Mouse (Mus musculus): ENCODE measurements at regions not wholly inside any gene's neighbourhood (a gene's known extent, or its start where the extent isn't known, plus 50 kb on each side); places are given as distances from the start of the nearest gene placed in this dataset.

DNA sequence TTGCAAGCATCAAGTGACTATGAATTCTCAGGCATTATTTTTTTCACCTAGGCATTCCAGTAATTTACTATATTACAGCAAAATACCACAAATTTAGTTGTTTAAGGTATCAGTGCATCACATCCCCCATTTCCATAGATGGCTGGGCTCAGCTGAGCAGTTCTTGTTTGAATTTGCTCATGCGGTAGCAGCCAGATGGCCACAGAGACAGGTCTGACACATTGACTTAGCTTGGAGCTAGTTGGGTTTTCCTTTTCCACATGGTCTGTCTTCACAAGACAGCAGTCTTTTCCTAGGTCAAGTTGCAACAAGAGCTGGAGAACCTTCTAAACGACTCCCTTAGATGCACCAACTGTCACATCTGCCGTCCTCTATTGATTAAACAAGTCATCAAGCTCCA lies 232.9 kb upstream of the Clnk start:
- Histone ChIP-seq H3K9me3 (ENCODE audit: control insufficient read depth, low read depth, low read length) (no peaks in the 10 kb centered on the region), H3K36me3 (ENCODE audit: control insufficient read depth, insufficient read depth, low read length) (no peaks in the 10 kb centered on the region), H3K27ac (ENCODE audit: low read length) (no peak overlapping the region), H3K9ac (replicated peaks; ENCODE audit: low read depth, low read length) (no peak overlapping the region), H3K4me3 (ENCODE audit: low read depth, low read length) (no peak overlapping the region), H3K4me2 (replicated peaks; ENCODE audit: low read depth, low read length) (no peak overlapping the region), H3K4me1 (ENCODE audit: control insufficient read depth, insufficient read depth, low read length) (no peaks in the 10 kb centered on the region), H3K27me3 (ENCODE audit: control insufficient read depth, insufficient read depth, low read length) (no peaks in the 10 kb centered on the region)
- WGBS, result 81% methylated on average over 3 of the region's 3 CpGs
- ATAC-seq (ENCODE audit: insufficient number of reproducible peaks, insufficient read depth, low FRiP score, low read depth), result no peak

DNA sequence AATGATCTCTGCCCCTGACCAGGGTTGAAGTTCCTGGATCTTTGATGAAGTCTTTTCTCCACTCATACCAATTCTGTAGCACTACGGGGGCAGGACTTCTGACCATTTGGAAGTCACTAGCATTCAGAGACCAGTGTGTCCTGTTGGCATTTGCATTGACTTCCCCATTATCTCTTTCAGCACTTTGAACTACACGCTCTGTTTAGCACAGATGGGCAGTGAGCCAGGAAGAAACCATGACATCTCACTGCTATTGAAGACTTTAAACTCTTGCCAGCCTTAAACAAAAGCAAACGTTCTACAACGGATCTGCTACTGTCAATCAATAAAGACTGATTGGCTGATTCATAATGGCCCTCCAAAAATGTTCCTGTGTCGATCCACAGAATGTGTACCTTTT lies 222.5 kb upstream of the Clnk start:
- no peaks in the 10 kb centered on the region for H3K36me3 ChIP-seq (ENCODE audit: control insufficient read depth, insufficient read depth, low read length)
- H3K27me3 ChIP-seq (ENCODE audit: control insufficient read depth, insufficient read depth, low read length), result no peaks in the 10 kb centered on the region
- H3K4me1 ChIP-seq (ENCODE audit: control insufficient read depth, insufficient read depth, low read length), result no peaks in the 10 kb centered on the region
- H3K9me3 ChIP-seq (ENCODE audit: control insufficient read depth, low read depth, low read length), result no peaks in the 10 kb centered on the region
- no peak overlapping the region for H3K27ac ChIP-seq (ENCODE audit: low read length)
- 47% methylated on average over 5 of the region's 5 CpGs for WGBS
- H3K9ac ChIP-seq (replicated peaks; ENCODE audit: low read depth, low read length), result no peak overlapping the region
- H3K4me3 ChIP-seq (ENCODE audit: low read depth, low read length), result no peak overlapping the region
- H3K4me2 ChIP-seq (replicated peaks; ENCODE audit: low read depth, low read length), result no peak overlapping the region
- ATAC-seq (ENCODE audit: insufficient number of reproducible peaks, insufficient read depth, low FRiP score, low read depth), result no peak

DNA sequence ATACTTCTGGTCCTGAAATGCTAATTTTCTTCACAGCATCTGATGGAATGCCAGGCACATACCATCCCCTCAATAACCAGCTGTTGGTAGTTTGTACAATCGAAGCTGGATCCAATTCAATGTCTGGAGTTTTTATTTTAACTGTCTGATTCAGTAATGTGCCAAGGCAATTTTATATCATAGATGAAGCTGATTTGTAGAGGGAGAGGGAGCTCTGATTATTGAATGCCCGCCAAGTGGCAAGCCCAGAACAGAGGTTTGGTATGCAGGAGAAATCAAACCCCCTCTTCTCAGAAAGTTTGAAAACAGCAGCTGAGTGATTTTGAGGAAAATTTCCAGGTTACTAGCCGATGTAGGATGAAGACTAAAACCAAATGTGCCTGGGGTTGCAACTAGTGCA lies 218.3 kb upstream of the Clnk start:
- H3K36me3 ChIP-seq (ENCODE audit: control insufficient read depth, insufficient read depth, low read length), result no peaks in the 10 kb centered on the region
- H3K4me2 ChIP-seq (replicated peaks; ENCODE audit: low read depth, low read length), result no peak overlapping the region
- H3K4me1 ChIP-seq (ENCODE audit: control insufficient read depth, insufficient read depth, low read length), result no peaks in the 10 kb centered on the region
- H3K27me3 ChIP-seq (ENCODE audit: control insufficient read depth, insufficient read depth, low read length), result no peaks in the 10 kb centered on the region
- no peak overlapping the region for H3K27ac ChIP-seq (ENCODE audit: low read length)
- WGBS, result 76% methylated on average over 3 of the region's 3 CpGs
- no peak overlapping the region for H3K4me3 ChIP-seq (ENCODE audit: low read depth, low read length)
- H3K9me3 ChIP-seq (ENCODE audit: control insufficient read depth, low read depth, low read length), result no peaks in the 10 kb centered on the region
- H3K9ac ChIP-seq (replicated peaks; ENCODE audit: low read depth, low read length), result no peak overlapping the region
- no peak for ATAC-seq (ENCODE audit: insufficient number of reproducible peaks, insufficient read depth, low FRiP score, low read depth)

DNA sequence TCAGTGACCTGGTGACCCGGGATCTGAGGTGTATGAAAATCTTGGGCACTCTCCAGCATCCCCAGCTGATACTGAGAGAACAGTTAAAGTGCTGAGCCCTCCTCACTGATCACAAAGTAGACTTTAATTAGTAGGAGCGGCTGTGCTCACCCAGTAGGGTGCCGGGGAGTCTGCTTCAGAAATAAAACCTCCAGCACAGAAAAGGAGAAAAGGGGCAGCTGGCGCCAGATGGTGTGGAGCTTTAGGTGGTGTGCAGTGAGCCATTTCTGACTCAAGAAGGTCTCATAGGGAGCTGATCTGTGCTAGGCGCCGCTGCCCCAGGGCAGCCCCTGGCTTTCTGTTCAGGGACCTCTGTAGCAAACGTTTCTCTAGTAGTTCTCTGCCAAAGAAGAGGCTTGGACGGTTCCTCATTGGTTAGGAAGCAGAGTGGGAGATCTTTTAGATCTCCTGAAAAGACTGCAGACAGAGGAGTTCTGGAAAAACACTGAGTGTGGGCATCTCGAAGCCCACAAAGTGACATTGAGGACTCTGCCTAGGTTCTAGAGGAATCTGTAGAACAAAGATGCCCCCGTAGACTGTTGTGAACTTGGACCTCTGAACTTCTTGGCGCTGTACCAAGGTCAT lies 200.1 kb upstream of the Clnk start:
- H3K27me3 ChIP-seq (ENCODE audit: control insufficient read depth, insufficient read depth, low read length), result no peaks in the 10 kb centered on the region
- H3K4me1 ChIP-seq (ENCODE audit: control insufficient read depth, insufficient read depth, low read length), result no peaks in the 10 kb centered on the region
- WGBS, result 73% methylated on average over 11 of the region's 11 CpGs
- H3K4me2 ChIP-seq (replicated peaks; ENCODE audit: low read depth, low read length), result no peak overlapping the region
- no peak overlapping the region for H3K27ac ChIP-seq (ENCODE audit: low read length)
- no peak overlapping the region for H3K4me3 ChIP-seq (ENCODE audit: low read depth, low read length)
- no peak overlapping the region for H3K9ac ChIP-seq (replicated peaks; ENCODE audit: low read depth, low read length)
- H3K36me3 ChIP-seq (ENCODE audit: control insufficient read depth, insufficient read depth, low read length), result no peaks in the 10 kb centered on the region
- no peak for ATAC-seq (ENCODE audit: insufficient number of reproducible peaks, insufficient read depth, low FRiP score, low read depth)
- no peaks in the 10 kb centered on the region for H3K9me3 ChIP-seq (ENCODE audit: control insufficient read depth, low read depth, low read length)

DNA sequence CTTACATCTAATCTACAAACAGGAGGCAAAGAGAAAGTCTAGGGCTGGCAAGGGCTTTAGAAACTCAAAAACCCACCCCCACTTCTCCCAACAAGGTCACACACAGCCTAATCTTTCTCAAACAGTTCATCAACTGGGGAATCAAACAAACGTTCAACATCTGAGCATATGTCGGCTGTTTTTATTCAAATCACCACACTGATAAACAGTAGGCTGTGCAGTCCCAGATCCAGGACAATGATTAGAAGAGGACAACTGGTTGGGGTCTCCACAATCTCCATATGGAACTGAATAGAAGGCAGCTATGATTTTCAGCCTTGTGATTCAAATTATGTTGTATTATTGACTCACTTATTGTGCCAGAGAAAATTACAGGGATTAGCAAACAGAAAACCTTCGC lies 193.1 kb upstream of the Clnk start:
- Histone ChIP-seq H3K36me3 (ENCODE audit: control insufficient read depth, insufficient read depth, low read length) (no peaks in the 10 kb centered on the region), H3K27me3 (ENCODE audit: control insufficient read depth, insufficient read depth, low read length) (no peaks in the 10 kb centered on the region), H3K9me3 (ENCODE audit: control insufficient read depth, low read depth, low read length) (no peaks in the 10 kb centered on the region), H3K4me1 (ENCODE audit: control insufficient read depth, insufficient read depth, low read length) (no peaks in the 10 kb centered on the region), H3K4me2 (replicated peaks; ENCODE audit: low read depth, low read length) (no peak overlapping the region), H3K27ac (ENCODE audit: low read length) (no peak overlapping the region), H3K9ac (replicated peaks; ENCODE audit: low read depth, low read length) (no peak overlapping the region), H3K4me3 (ENCODE audit: low read depth, low read length) (no peak overlapping the region)
- WGBS, result 47% methylated on average over 3 of the region's 3 CpGs
- no peak for ATAC-seq (ENCODE audit: insufficient number of reproducible peaks, insufficient read depth, low FRiP score, low read depth)

DNA sequence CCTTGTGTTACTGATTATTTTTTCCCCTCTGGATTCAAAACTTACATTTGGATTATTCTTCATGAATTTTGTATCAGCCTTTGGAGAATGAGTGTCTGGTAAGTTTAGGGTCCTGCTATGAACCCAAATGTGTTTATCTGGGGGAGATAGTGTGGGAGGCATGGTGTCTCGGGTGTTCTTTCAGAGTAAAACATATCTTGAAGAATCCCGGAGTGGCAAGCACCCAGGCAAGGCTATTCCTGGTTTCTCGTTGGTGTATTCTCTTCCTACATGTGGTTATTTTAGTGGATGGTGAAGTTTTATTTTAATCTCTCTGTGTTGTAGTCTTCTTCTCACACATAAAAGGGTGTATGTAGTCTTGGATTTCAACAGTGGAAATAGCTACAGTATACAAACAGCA lies 186.4 kb upstream of the Clnk start:
- ATAC-seq (ENCODE audit: insufficient number of reproducible peaks, insufficient read depth, low FRiP score, low read depth), result no peak
- H3K9me3 ChIP-seq (ENCODE audit: control insufficient read depth, low read depth, low read length), result no peaks in the 10 kb centered on the region
- no peak overlapping the region for H3K9ac ChIP-seq (replicated peaks; ENCODE audit: low read depth, low read length)
- H3K36me3 ChIP-seq (ENCODE audit: control insufficient read depth, insufficient read depth, low read length), result no peaks in the 10 kb centered on the region
- no peaks in the 10 kb centered on the region for H3K27me3 ChIP-seq (ENCODE audit: control insufficient read depth, insufficient read depth, low read length)
- H3K4me3 ChIP-seq (ENCODE audit: low read depth, low read length), result no peak overlapping the region
- no peak overlapping the region for H3K4me2 ChIP-seq (replicated peaks; ENCODE audit: low read depth, low read length)
- WGBS, result 84% methylated on average over 3 of the region's 3 CpGs
- H3K4me1 ChIP-seq (ENCODE audit: control insufficient read depth, insufficient read depth, low read length), result no peaks in the 10 kb centered on the region
- H3K27ac ChIP-seq (ENCODE audit: low read length), result no peak overlapping the region

DNA sequence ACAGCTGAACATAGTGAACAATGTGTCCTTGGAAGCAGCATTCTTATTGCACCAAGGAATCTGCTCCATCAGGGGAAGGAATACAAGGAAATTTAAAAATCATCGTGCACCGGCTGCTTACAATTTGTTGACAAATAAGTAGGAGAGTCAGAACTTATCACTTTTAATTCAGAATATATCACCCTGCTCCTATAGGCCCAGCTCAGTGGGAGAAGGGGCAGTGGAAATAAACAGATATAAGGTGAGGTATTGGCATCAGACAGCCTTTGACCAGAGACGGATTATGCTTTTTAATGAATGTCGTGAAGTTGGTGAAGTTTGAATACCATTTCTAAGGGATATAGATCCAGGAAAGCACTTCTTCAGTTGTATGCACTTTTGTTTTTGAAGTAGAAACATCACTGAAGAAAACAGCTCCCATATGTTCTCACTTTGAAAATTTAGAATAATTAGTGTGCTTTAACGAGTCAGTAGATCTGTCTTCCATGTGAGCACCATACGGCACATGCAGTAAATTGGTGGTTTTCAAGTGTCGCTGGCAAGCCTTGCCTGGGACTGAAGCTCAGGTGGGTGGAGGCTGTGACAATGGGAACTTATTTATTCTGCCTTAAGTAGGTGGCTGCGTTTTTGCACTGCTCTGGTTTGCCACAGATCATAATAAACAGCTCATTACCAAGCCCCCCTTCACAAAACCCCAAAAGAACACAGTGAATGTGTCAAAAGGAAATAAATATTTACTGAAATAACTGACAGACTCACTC lies 176.1 kb upstream of the Clnk start:
- Histone ChIP-seq H3K9me3 (ENCODE audit: control insufficient read depth, low read depth, low read length) (no peaks in the 10 kb centered on the region), H3K27ac (ENCODE audit: low read length) (no peak overlapping the region), H3K9ac (replicated peaks; ENCODE audit: low read depth, low read length) (no peak overlapping the region), H3K4me1 (ENCODE audit: control insufficient read depth, insufficient read depth, low read length) (no peaks in the 10 kb centered on the region), H3K27me3 (ENCODE audit: control insufficient read depth, insufficient read depth, low read length) (no peaks in the 10 kb centered on the region), H3K4me3 (ENCODE audit: low read depth, low read length) (no peak overlapping the region), H3K4me2 (replicated peaks; ENCODE audit: low read depth, low read length) (no peak overlapping the region), H3K36me3 (ENCODE audit: control insufficient read depth, insufficient read depth, low read length) (no peaks in the 10 kb centered on the region)
- 82% methylated on average over 8 of the region's 8 CpGs for WGBS
- ATAC-seq (ENCODE audit: insufficient number of reproducible peaks, insufficient read depth, low FRiP score, low read depth), result no peak

DNA sequence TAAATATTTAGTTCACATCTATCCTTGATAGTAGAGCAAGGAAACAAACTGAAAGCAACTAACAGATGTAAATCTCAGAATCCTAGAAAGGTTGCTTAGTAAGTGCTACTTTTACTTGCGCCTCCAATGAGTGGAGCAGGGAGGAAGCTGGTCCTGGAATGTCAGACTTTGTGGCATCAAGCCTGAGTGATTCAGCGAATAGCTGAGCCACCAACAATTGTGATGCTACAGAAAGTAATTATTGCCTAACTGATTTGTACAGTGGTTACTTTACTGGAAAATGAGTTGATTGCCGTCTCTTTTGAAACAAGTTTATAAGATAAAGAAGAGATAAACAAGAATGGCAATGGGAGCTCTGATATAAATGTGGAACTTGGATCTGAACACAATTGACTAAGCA lies 173.9 kb upstream of the Clnk start:
- H3K4me2 ChIP-seq (replicated peaks; ENCODE audit: low read depth, low read length), result no peak overlapping the region
- 85% methylated on average over 3 of the region's 3 CpGs for WGBS
- no peaks in the 10 kb centered on the region for H3K27me3 ChIP-seq (ENCODE audit: control insufficient read depth, insufficient read depth, low read length)
- H3K27ac ChIP-seq (ENCODE audit: low read length), result no peak overlapping the region
- H3K4me3 ChIP-seq (ENCODE audit: low read depth, low read length), result no peak overlapping the region
- H3K4me1 ChIP-seq (ENCODE audit: control insufficient read depth, insufficient read depth, low read length), result no peaks in the 10 kb centered on the region
- no peaks in the 10 kb centered on the region for H3K36me3 ChIP-seq (ENCODE audit: control insufficient read depth, insufficient read depth, low read length)
- no peaks in the 10 kb centered on the region for H3K9me3 ChIP-seq (ENCODE audit: control insufficient read depth, low read depth, low read length)
- H3K9ac ChIP-seq (replicated peaks; ENCODE audit: low read depth, low read length), result no peak overlapping the region
- ATAC-seq (ENCODE audit: insufficient number of reproducible peaks, insufficient read depth, low FRiP score, low read depth), result no peak

DNA sequence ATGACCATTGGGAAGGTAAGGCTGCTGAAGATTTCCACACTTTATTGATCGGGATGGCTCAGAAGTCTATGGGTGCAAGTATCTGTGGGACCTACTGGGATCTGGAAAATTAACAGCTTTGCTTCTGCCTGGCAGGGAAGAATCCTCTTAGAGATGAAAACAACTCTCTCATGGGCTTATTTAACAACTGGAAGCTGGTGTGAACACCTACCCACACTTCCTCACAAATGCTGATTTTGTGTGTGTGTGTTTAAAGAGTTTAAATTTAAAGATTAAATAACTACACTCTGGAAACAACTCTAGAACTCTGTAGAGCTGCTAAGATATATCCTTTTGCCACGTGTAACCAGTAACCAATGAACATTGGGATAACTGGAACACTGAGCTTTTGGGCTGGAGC lies 172.5 kb upstream of the Clnk start:
- Histone ChIP-seq H3K4me3 (ENCODE audit: low read depth, low read length) (no peak overlapping the region), H3K4me1 (ENCODE audit: control insufficient read depth, insufficient read depth, low read length) (no peaks in the 10 kb centered on the region), H3K4me2 (replicated peaks; ENCODE audit: low read depth, low read length) (no peak overlapping the region), H3K9me3 (ENCODE audit: control insufficient read depth, low read depth, low read length) (no peaks in the 10 kb centered on the region), H3K27me3 (ENCODE audit: control insufficient read depth, insufficient read depth, low read length) (no peaks in the 10 kb centered on the region), H3K9ac (replicated peaks; ENCODE audit: low read depth, low read length) (no peak overlapping the region), H3K27ac (ENCODE audit: low read length) (no peak overlapping the region), H3K36me3 (ENCODE audit: control insufficient read depth, insufficient read depth, low read length) (no peaks in the 10 kb centered on the region)
- no peak for ATAC-seq (ENCODE audit: insufficient number of reproducible peaks, insufficient read depth, low FRiP score, low read depth)
- WGBS, result 57% methylated on average over 2 of the region's 2 CpGs

Data from stomach, embryonic 14.5 days (tissue).